Mouse (Mus musculus): Measurements from ENCODE around the gene Prdm8.

DNA sequence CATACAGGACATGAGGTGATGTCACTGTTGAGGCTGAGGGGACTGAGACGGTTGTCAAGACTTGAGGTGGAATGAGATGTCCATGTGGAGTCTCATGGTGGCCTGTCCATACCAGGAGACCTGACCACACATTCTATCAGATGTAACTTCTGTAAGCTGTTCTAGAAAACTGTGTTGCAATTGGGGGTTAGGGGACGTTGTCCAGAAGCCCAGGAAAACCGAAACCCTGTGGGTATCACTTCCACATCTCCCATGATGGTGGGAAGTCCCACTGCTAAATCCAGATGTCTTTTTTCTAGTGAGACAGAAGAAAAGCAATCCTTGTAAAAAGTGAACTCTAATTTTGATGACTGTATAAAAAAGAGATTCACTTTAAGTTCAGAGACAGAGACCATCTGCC is 39.9 kb upstream of the Prdm8 start:
- TF ChIP-seq CTCF (IDR thresholded peaks at IDR 0.05; ENCODE audit: low read depth) (no peak), EP300 (optimal IDR thresholded peaks at IDR 0.05) (no peak)
